Mouse (Mus musculus) liver, adult 2 months (tissue): ENCODE measurements around the gene Dyrk3. TPM values are rescaled to one million over a fixed set of nuclear protein-coding genes. Genes with fewer than 3 reads are reported as not detected.

Source experiments
- DNase-seq: peaks from one replicate; pipeline ENCODE4 v3.0.0-alpha.2; 2011; ENCODE audit warnings: low read depth, low spot score; ENCODE audit errors: extremely low read depth
- H3K27ac ChIP-seq: fragments of 200-500 bp; replicated peaks from 2 replicates; pipeline ENCODE4 v1.5.1; 2012; ENCODE audit warnings: low read depth, mild to moderate bottlenecking, control low read depth, inconsistent platforms, low read length; ENCODE audit not compliant: insufficient read depth
- H3K27me3 ChIP-seq: fragments of 200-500 bp; 2 replicates; pipeline ENCODE4 v1.6.1; 2012; ENCODE audit warnings: mild to moderate bottlenecking, moderate library complexity, low read length, inconsistent platforms; ENCODE audit not compliant: control insufficient read depth, insufficient read depth
- H3K36me3 ChIP-seq: fragments of 200-500 bp; 2 replicates; pipeline ENCODE4 v1.6.1; 2012; ENCODE audit warnings: low read length, inconsistent platforms; ENCODE audit not compliant: control insufficient read depth, insufficient read depth
- H3K4me1 ChIP-seq: fragments of 200-500 bp; 2 replicates; pipeline ENCODE4 v1.6.1; 2011; ENCODE audit warnings: low read length; ENCODE audit not compliant: control insufficient read depth, insufficient read depth
- H3K4me3 ChIP-seq: fragments of 200-500 bp; 2 replicates; pipeline ENCODE4 v1.5.1; 2011; ENCODE audit warnings: low read depth, mild to moderate bottlenecking, control low read depth, low read length, moderate library complexity; ENCODE audit not compliant: insufficient read depth
- H3K79me2 ChIP-seq: fragments of 200-500 bp; 2 replicates; pipeline ENCODE4 v1.6.1; 2012; ENCODE audit warnings: inconsistent platforms, mild to moderate bottlenecking, low read length, moderate library complexity; ENCODE audit not compliant: control insufficient read depth, insufficient read depth
- H3K9ac ChIP-seq: fragments of 200-500 bp; 2 replicates; pipeline ENCODE4 v1.6.1; 2012; ENCODE audit warnings: low read depth, mild to moderate bottlenecking, control low read depth, inconsistent platforms, low read length
- CTCF ChIP-seq: fragments of 200-500 bp; IDR thresholded peaks from 2 replicates; pipeline ENCODE4 v1.5.1; 2011; ENCODE audit warnings: low read depth, low read length, control low read depth
- POLR2A ChIP-seq: fragments of 200-500 bp; IDR thresholded peaks from 2 replicates; pipeline ENCODE4 v1.6.1; 2011; ENCODE audit warnings: low read length, control low read depth; ENCODE audit not compliant: insufficient read depth; ENCODE audit errors: extremely low read depth
- WGBS: fragments of 180-500 bp; shearing (Covaris S2); methylation state at CpG from one replicate; pipeline ENCODE4 v1.1.7; 2018; 5-methylcytosine and 5-hydroxymethylcytosine counted together
- polyA plus RNA-seq: library from polyadenylated mRNA; depleted of rRNA; stranded (reverse); fragments of >200 nt; gene quantifications from 2 replicates; pipeline ENCODE4 v1.2.3, GENCODE M21; 2012
- total RNA-seq: library from RNA; depleted of rRNA; stranded (reverse); fragments of >200 nt; gene quantifications from 2 replicates; pipeline ENCODE4 v1.2.3, GENCODE M21; 2014

Gene Dyrk3
- total and polyA plus RNA-seq, 2 experiments = 0.50 to 1.3 TPM

DNA sequence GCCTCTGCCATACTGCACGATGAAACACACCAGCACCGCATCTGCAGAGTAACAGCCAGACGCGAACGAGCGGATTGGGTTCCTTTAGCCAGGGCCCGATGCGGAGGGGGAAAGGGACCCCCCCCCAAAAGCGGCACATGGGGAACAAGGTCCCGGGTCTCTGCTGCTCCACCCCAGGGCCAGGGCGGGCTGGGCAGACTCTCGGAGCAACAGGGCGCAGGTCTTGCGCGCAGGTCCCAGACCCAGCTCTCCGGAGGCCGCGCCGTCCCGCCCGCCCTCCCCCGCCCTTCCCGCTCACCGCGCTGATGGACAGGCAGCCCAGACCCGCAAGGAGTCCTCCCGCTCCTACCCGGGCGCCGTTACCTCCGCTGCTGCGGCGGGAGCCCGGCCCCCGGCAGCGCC lies 422 bp downstream of the Dyrk3 start:
- H3K27ac ChIP-seq = no peak overlapping the region
- H3K79me2 ChIP-seq = no peaks in the 10 kb centered on the region
- no peaks in the 10 kb centered on the region for H3K27me3 ChIP-seq
- DNase-seq = no peak
- H3K36me3 ChIP-seq = no peaks in the 10 kb centered on the region
- WGBS = under 1% methylated on average over 36 of the region's 36 CpGs
- H3K9ac ChIP-seq = peak overlapping the region; percentile 78
- peak overlapping the region; percentile 86 for H3K4me3 ChIP-seq
- H3K4me1 ChIP-seq = no peaks in the 10 kb centered on the region; the same call in 1 of the 2 replicates
- TF ChIP-seq POLR2A (no peak), CTCF (no peak)

DNA sequence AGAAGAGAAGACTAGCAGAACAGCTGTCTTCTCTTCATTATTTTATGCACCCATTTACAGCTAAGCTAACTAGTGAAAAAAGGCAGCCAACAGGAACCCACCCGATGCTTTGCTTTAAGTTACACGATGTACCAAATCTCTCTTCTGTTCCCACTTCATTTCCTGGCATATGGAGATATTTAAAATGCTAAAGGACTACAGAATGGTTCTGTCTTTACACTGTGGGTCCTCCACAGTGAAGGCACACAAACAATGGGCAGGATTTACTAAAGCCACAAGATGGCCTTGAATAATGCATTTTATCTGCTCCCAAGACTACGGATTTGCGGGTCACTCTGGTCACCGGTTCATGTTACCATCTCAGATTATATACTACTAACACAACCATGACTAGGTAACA lies 1.0 kb downstream of the Dyrk3 start:
- Histone ChIP-seq H3K4me3 (no peak overlapping the region), H3K79me2 (no peaks in the 10 kb centered on the region), H3K4me1 (no peaks in the 10 kb centered on the region; the same call in 1 of the 2 replicates), H3K27me3 (no peaks in the 10 kb centered on the region), H3K27ac (no peak overlapping the region), H3K36me3 (no peaks in the 10 kb centered on the region), H3K9ac (no peak overlapping the region)
- DNase-seq = no peak
- 63% methylated on average over 5 of the region's 5 CpGs for WGBS
- TF ChIP-seq CTCF (no peak), POLR2A (no peak)

DNA sequence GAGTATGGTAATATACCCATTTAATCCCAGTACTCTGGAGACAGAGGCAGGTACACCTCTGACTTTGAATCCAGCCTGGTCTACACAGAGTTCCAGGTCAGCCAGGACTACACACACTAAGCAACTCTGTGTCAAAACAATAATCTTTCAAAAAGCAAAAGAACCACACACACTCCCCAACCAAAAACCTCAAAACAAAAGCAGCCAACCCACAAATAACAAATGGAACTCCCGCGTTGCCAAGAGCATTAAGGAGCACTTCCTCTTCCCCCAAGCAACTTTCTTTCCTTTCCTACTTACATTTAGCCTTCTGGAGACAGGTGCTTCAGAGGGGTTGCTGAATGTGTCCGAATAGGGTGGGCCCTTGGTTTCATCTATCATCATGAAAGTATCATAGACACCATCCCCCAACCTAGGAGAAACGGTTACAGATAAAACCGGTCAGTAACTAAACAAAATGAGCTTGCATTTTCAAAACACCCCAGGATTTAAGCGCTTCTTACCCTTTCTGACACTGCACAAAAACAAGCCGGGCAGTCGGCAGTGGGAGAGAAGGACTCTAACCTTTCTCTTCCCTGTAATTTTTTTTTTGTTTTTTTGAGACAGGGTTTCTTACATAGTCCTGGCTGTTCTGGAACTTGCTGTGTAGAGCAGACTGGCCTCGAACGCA lies 2.0 kb downstream of the Dyrk3 start:
- H3K9ac ChIP-seq = no peak overlapping the region
- no peak overlapping the region for H3K27ac ChIP-seq
- DNase-seq = no peak
- no peaks in the 10 kb centered on the region; the same call in 1 of the 2 replicates for H3K4me1 ChIP-seq
- H3K79me2 ChIP-seq = no peaks in the 10 kb centered on the region
- H3K4me3 ChIP-seq = no peak overlapping the region
- WGBS = 89% methylated on average over 10 of the region's 10 CpGs
- TF ChIP-seq POLR2A (no peak), CTCF (no peak)
- H3K27me3 ChIP-seq = no peaks in the 10 kb centered on the region
- no peaks in the 10 kb centered on the region for H3K36me3 ChIP-seq

DNA sequence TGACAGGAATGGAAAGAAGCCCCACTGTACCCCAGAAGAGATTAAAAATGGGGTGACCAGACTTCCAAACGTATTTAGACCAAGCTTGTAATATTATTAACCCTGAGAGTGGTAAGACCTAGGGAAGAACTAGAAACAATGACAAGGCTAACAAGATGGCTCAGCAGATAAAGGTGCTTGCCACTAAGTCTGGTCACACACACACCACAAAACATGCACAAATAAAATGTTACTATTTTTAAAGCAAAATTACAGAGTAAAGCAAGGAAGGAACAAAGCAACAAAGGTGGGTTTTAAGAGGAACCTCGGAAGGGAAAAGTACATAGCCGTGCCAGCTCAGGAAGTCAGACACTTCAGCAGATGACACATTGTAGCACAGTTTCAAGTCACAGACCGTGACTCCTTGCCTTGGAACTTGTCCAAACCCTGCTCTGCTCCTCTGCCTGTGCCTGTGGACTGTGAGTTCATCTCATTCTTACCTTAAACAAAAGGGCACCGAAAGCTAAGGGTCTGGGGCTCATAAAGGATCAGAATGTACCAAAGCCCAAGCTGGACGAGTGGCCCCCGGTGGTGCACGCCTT lies 3.1 kb downstream of the Dyrk3 start:
- H3K79me2 ChIP-seq = no peaks in the 10 kb centered on the region
- H3K4me3 ChIP-seq = no peak overlapping the region
- no peaks in the 10 kb centered on the region; the same call in 1 of the 2 replicates for H3K4me1 ChIP-seq
- TF ChIP-seq POLR2A (no peak), CTCF (no peak)
- WGBS = 72% methylated on average over 8 of the region's 8 CpGs
- no peak overlapping the region for H3K27ac ChIP-seq
- no peaks in the 10 kb centered on the region for H3K27me3 ChIP-seq
- no peak for DNase-seq
- H3K9ac ChIP-seq = no peak overlapping the region
- no peaks in the 10 kb centered on the region for H3K36me3 ChIP-seq

DNA sequence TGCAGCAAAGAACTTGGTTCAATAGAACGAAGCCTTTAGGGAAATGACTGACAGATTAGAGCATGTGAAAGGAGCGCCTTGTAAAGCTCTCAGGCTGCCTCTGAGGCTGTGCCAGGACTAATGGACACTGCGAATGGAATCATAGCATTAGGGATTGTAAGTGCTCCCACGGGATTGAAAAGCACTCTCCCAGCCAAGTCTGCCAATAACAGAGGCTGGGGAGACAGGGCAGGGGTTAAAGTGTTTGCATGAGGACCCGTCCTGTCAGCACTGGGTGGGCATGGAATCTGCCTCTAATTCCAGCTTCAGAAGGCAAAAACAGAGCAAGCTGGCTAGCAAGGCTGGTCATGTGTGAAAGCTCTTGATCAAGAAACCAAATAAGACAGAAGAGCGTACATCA lies 3.9 kb downstream of the Dyrk3 start:
- TF ChIP-seq CTCF (no peak), POLR2A (no peak)
- no peaks in the 10 kb centered on the region for H3K36me3 ChIP-seq
- no peaks in the 10 kb centered on the region for H3K27me3 ChIP-seq
- DNase-seq = no peak
- no peak overlapping the region for H3K9ac ChIP-seq
- no peak overlapping the region for H3K27ac ChIP-seq
- no peaks in the 10 kb centered on the region for H3K79me2 ChIP-seq
- H3K4me3 ChIP-seq = no peak overlapping the region
- WGBS = 87% methylated on average over 6 of the region's 6 CpGs
- no peaks in the 10 kb centered on the region; the same call in 1 of the 2 replicates for H3K4me1 ChIP-seq
